Mouse (Mus musculus) liver, embryonic 14.5 days (tissue): ENCODE measurements around the gene Prkcb. TPM values are rescaled to one million over a fixed set of nuclear protein-coding genes. Genes with fewer than 3 reads are reported as not detected.

Experiments used
- ATAC-seq: fragments of 200-750 bp; cut with Nextera tagmentation; 2 replicates; pipeline ENCODE4 v1.8.0; 2017; ENCODE audit warnings: moderate number of reproducible peaks, mild to moderate bottlenecking, moderate library complexity; ENCODE audit not compliant: insufficient read depth
- DNase-seq, 3 experiments: peaks; one replicate each; pipeline ENCODE4 v3.0.0-alpha.2; 2012 to 2013; ENCODE audit warnings: low read depth in 3 of 3, low spot score in 3 of 3
- H3K27ac ChIP-seq: fragments of 300-500 bp; sonication (generic); 2 replicates; pipeline ENCODE4 v1.5.1; 2014; ENCODE audit warnings: moderate library complexity, mild to moderate bottlenecking, control low read depth, inconsistent platforms
- H3K27me3 ChIP-seq: fragments of 300-500 bp; sonication (generic); 2 replicates; pipeline ENCODE4 v1.6.1; 2014; ENCODE audit warnings: mild to moderate bottlenecking, low read length, moderate library complexity; ENCODE audit not compliant: control insufficient read depth, insufficient read depth
- H3K36me3 ChIP-seq: fragments of 300-500 bp; sonication (generic); replicated peaks from 2 replicates; pipeline ENCODE4 v1.6.1; 2014; ENCODE audit warnings: low read depth; ENCODE audit not compliant: control insufficient read depth, insufficient read depth
- H3K4me1 ChIP-seq, 2 experiments: fragments of 200-500 bp in 1 of 2; fragments of 300-500 bp in 1 of 2; sonication (generic) in 1 of 2; replicated peaks; 2 replicates each; pipeline ENCODE4 v1.6.1; 2012 to 2014; ENCODE audit warnings: antibody characterized with exemption in 1 of 2, inconsistent platforms in 1 of 2, low read length in 1 of 2; ENCODE audit not compliant: control insufficient read depth in 2 of 2, insufficient read depth in 2 of 2
- H3K4me2 ChIP-seq: fragments of 300-500 bp; sonication (generic); 2 replicates; pipeline ENCODE4 v1.6.1; 2014; ENCODE audit warnings: low read depth, mild to moderate bottlenecking, control low read depth, moderate library complexity
- H3K4me3 ChIP-seq, 2 experiments: fragments of 200-500 bp in 1 of 2; fragments of 300-500 bp in 1 of 2; sonication (generic) in 1 of 2; 2 replicates each; pipeline ENCODE4 v1.5.1; 2012 to 2014; ENCODE audit warnings: low read depth in 2 of 2, low read length in 2 of 2, mild to moderate bottlenecking in 2 of 2, control low read depth in 1 of 2, inconsistent platforms in 1 of 2, moderate library complexity in 1 of 2; ENCODE audit not compliant: insufficient read depth in 1 of 2
- H3K9ac ChIP-seq: fragments of 300-500 bp; sonication (generic); replicated peaks from 2 replicates; pipeline ENCODE4 v1.6.1; 2014; ENCODE audit warnings: mild to moderate bottlenecking, control low read depth, moderate library complexity
- H3K9me3 ChIP-seq: fragments of 300-500 bp; sonication (generic); 2 replicates; pipeline ENCODE4 v1.6.1; 2016; ENCODE audit warnings: low read length, mixed read lengths; ENCODE audit not compliant: control insufficient read depth
- CTCF ChIP-seq: IDR thresholded peaks from 2 replicates; pipeline ENCODE4 v1.5.1; 2016; ENCODE audit warnings: antibody characterized with exemption, low read depth, control low read depth
- EP300 ChIP-seq: IDR thresholded peaks from 2 replicates; pipeline ENCODE4 v1.6.1; 2016; ENCODE audit warnings: antibody characterized with exemption, low read depth
- WGBS: fragments of 180-500 bp; shearing (Covaris S2); extraction: QIAGEN DNeasy Blood & Tissue Kit; methylation state at CpG from one replicate; pipeline ENCODE4 v1.1.7; 2014; ENCODE audit not compliant: insufficient replicate concordance; 5-methylcytosine and 5-hydroxymethylcytosine counted together
- polyA plus RNA-seq, 2 experiments: library from polyadenylated mRNA; depleted of rRNA in 1 of 2; stranded (reverse) in 1 of 2; unstranded in 1 of 2; fragments of >200 nt; fragmentation: Nextera tagmentation in 1 of 2; extraction: Ambion mirVana in 1 of 2; gene quantifications; 2 replicates each; pipeline versions ENCODE4 v1.2.1 to v1.2.3; 2012 to 2014

Gene Prkcb
- polyA plus RNA-seq, 2 experiments, result 1.6 to 2.3 TPM

DNA sequence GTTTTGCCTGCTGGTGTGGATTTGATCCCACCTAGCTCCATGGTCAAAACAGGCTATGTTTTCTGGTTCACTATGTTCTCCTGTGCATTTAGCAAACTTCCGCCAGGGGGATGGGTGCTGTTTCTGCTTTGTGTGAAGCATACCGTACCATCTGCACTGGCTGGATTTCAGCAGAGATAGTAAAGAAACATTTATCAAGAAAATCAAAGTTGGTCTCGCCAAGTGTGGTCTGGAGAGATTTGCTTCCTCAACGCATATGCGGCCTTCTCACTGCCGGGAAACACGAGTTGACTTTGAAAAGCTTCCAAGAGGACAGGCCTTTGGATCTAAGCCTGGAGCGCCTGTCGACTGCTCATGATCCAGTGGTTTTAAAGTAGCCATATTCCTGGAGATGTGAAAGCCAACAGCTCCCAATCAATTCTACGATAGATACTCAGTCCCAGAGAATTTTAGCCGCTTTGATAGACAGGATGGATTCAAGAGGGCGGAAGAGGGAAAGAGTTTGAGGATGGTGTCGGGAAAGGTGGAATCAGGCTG, 223.9 kb downstream of the Prkcb start:
- no peak for DNase-seq
- no peak for ATAC-seq
- no peaks in the 10 kb centered on the region for H3K9me3 ChIP-seq
- H3K27me3 ChIP-seq, result no peaks in the 10 kb centered on the region
- 74% methylated on average over 13 of the region's 13 CpGs for WGBS
- no peak overlapping the region for H3K4me3 ChIP-seq
- TF ChIP-seq EP300 (no peak), CTCF (no peak)
- no peaks in the 10 kb centered on the region for H3K4me1 ChIP-seq
- no peak overlapping the region for H3K9ac ChIP-seq
- no peaks in the 10 kb centered on the region for H3K36me3 ChIP-seq
- H3K4me2 ChIP-seq, result no peak overlapping the region
- H3K27ac ChIP-seq, result no peak overlapping the region

DNA sequence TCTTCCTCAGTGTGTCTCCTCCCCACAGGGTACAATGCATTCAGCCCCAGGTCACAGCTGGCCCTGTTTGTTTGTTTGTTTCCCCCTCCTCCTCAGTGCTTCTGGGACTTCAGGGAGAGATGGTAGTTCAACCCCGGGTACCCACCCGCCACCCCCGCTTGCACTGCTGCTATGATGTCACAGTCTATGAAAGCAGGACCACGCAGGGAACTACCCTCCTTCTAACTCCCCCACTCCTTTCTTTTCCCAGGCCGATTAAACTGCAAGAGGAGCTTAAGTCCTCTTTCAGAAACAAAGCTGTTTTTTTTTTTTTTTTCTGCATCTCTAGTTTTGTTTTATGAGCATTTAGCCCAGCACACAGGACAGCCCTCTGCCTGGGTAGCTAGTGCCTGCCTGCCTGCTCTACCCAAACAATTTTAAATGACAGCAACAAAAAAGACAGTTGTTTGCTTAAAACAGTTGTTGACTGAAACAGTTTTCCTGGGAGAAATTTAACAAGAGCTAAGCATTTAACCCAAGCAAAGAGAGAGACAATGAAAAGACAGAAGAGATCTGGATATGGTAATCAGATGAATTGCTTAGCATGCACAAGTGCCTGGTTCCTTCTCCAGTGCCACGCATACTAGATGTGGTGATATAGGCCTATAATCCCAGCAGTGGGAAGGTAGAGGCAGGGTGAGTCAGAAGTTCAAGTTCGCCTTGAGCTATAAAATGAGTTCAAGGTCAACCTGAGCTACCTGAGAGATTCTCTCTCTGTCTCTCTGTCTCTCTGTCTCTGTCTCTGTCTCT, 232.5 kb downstream of the Prkcb start:
- ATAC-seq, result no peak
- no peaks in the 10 kb centered on the region for H3K4me1 ChIP-seq
- no peaks in the 10 kb centered on the region for H3K36me3 ChIP-seq
- H3K4me3 ChIP-seq, result no peak overlapping the region
- H3K9me3 ChIP-seq, result no peaks in the 10 kb centered on the region
- H3K4me2 ChIP-seq, result no peak overlapping the region
- no peaks in the 10 kb centered on the region for H3K27me3 ChIP-seq
- no peak overlapping the region for H3K9ac ChIP-seq
- DNase-seq, result no peak
- WGBS, result 54% methylated on average over 7 of the region's 7 CpGs
- TF ChIP-seq EP300 (no peak), CTCF (no peak)
- no peak overlapping the region for H3K27ac ChIP-seq

DNA sequence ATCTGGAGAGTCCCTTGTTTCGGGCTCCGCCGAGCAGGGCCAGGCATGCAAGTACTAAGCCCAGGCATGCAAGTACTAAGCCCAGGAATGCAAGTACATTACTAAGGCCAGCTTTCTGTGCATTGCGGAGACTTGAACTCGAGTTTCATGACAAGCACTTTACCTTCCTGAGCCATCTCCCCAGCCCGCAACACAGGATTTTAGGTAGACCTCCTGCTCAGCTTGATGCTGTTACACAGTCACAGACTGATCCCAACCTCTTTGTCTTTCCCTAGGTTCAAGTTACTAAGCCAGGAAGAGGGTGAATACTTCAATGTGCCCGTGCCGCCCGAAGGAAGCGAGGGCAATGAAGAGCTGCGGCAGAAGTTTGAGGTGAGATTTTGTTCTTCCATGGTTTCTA, 239.7 kb downstream of the Prkcb start:
- Histone ChIP-seq H3K36me3 (no peaks in the 10 kb centered on the region), H3K27ac (no peak overlapping the region), H3K9ac (no peak overlapping the region), H3K4me3 (no peak overlapping the region), H3K9me3 (no peaks in the 10 kb centered on the region), H3K4me1 (no peaks in the 10 kb centered on the region), H3K4me2 (no peak overlapping the region), H3K27me3 (no peaks in the 10 kb centered on the region)
- 83% methylated on average over 11 of the region's 11 CpGs for WGBS
- ATAC-seq (no peak), DNase-seq (no peak)
- TF ChIP-seq EP300 (no peak), CTCF (no peak)

DNA sequence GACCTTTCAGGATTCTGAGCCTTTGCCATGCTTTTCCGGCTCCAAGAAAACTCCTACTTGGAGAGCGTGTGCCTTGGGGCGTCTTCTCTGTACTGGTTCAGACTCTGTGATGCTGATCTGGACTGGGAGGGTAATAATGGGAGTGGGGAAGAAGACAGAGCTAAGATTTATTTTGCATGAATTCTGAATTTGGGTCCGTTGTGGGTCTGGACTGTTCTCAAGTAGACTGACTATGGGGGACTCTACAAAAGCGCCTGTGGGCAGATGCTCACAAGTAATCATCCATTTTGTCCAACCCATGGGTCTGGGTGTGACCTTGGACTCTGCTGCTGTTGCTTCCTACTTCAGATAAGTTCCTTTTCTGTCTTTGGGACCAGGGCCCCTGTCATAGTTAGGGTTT, 240.1 kb downstream of the Prkcb start:
- no peak overlapping the region for H3K27ac ChIP-seq
- DNase-seq, result no peak
- H3K9me3 ChIP-seq, result no peaks in the 10 kb centered on the region
- no peaks in the 10 kb centered on the region for H3K36me3 ChIP-seq
- H3K9ac ChIP-seq, result no peak overlapping the region
- H3K27me3 ChIP-seq, result no peaks in the 10 kb centered on the region
- WGBS, result 77% methylated on average over 5 of the region's 5 CpGs
- no peak for ATAC-seq
- no peak overlapping the region for H3K4me3 ChIP-seq
- H3K4me2 ChIP-seq, result no peak overlapping the region
- H3K4me1 ChIP-seq, result no peaks in the 10 kb centered on the region
- TF ChIP-seq EP300 (no peak), CTCF (no peak)

DNA sequence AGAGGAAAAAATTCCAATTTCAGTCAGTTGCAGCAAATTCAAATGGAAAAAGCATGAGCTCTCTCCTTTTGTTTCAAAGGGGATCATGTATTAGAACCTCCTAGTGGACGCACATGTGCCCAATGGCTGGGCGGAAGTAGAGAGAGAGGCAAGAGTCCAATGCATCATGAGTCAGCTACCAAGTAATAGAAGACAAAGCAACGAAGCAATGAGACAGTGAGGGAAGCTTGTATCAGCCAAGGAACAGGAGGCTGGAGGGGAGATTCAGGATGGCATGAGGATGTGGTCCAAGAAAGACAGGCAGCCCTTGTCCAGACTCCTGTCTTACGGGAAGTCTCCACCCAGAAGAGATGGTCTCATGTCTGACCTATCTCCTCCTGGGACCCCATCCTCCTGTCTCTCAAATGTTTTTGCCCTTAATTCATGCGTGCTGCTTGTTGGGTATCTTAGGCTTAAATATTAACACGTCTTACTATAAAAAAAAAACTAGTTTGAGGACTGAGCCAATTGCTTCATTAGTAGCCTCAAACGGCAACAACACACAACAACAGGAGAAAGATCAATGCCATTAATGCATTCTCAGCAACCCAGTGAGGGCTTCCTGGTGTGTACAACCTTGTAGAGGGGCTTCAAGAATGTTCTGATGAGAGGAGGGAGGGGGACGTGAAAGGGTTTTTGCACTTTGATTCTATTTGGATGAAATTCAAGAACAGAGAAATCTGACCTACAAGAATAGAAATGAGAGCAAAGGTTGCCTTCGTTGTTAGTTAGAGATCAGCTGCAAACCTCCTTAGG, 245.2 kb downstream of the Prkcb start:
- Histone ChIP-seq H3K27me3 (no peaks in the 10 kb centered on the region), H3K9me3 (no peaks in the 10 kb centered on the region), H3K4me3 (no peak overlapping the region), H3K9ac (no peak overlapping the region), H3K4me2 (no peak overlapping the region), H3K27ac (no peak overlapping the region), H3K4me1 (no peaks in the 10 kb centered on the region), H3K36me3 (no peaks in the 10 kb centered on the region)
- DNase-seq (no peak), ATAC-seq (no peak)
- 63% methylated on average over 9 of the region's 9 CpGs for WGBS
- TF ChIP-seq CTCF, result no peak
- no peak for TF ChIP-seq EP300
